Mouse (Mus musculus) c-Kit-positive CD71-negative TER-119-negative erythroid progenitor cells, embryonic 14.5 days (primary cell): ENCODE data around the gene Atp2c1.

Experiments used
- DNase-seq: peaks from one replicate; pipeline ENCODE4 v3.0.0-alpha.2; 2013; ENCODE audit warnings: low read depth

Atp2c1 gene

DNA sequence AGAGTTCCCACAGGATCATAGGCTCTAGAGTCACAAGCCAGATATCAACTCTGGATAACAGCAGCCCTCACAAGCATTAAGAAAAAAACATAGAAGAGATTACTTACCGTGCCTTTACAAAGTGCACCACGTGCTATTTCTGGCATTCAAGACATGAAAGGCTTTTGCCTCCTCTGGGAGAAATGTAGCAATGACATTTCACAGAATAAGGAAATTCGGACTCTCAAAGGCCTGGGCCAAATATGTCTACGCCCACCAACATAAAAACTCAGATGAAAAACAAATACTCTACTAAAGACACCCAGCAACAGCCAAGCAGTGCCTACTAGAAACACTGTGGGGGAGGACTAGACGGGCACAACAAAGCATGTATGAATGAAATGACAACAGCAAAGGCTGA is 38.8 kb downstream of the Atp2c1 start:
- no peak for DNase-seq

DNA sequence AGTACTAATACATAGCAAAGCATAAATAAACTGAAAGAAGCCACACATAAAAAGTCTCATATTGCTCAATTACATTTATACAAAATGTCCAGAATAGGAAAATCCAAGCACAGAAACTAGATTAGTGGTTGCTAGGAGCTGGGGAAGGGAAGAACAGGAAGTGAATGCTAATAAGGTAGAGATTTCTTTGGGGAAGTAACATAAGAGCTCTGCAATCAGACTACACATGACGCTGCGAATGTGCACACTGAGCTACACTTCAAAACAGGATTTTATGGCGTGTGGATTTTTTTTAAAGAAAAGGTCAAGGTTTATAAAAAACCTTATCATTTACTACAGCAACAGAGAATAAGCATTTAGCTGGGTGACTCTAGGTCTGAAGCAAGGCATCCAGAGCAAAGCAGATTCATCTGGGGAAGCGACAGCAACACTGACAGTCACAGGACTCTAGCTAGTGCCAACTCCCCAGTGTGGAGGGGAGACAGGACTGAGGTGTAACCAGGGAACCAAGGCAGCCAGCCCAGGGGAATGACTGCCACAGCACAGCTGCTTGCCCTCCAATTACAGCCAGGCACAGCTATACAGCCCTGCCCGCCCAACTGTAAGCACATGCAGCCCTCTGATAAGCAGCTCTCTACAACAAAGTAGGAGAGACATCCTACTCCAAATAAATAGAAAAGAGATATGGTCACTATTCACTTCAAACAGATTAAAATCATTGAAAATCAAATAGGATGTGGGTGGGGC is 42.6 kb downstream of the Atp2c1 start:
- no peak for DNase-seq

- no peak for DNase-seq
These were observed 43.2 kb downstream of the Atp2c1 start for GRCm38 (mm10) chr9:105483880-105484279.

DNA sequence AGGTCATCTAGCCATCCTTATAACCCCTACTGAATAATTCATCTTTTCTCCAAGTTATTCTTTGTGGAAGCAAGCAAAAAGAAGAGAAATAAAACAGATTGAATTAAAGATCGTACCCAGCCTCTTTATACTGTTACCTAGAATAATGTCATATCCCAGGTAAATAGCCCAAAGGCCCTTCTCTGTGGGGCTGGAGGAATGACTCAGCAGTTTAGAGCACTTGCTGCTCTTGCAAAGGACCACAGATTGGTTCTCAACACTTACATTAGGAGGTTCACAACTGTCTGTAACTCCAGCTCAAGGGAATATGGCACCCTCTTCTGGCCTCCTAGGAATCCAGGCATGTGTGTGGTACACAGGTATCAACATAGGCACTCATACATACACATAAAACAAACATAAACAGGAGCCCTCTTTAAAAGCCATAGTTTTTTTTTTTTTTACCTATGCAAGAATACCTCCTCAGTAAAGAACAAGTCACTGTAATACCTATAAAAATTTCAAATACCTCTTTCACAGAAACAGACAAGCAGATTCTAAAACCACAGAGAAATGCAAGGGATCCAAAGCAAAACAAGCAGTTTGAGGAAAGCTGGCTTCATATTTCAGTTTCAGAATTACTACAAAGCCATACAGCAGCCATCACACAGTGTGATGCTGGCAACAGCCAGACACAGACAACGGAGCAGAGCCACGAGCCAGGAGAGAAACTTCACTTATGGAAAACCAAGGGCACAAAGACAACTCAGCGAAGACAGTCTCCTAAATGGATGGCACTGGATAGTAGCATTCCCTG is 44.2 kb downstream of the Atp2c1 start:
- no peak for DNase-seq

GRCm38 (mm10) chr9:105482070-105482469 is 45.0 kb downstream of the Atp2c1 start:
- DNase-seq: no peak

GRCm38 (mm10) chr9:105476134-105476533 is 51.0 kb downstream of the Atp2c1 start:
- no peak for DNase-seq

DNA sequence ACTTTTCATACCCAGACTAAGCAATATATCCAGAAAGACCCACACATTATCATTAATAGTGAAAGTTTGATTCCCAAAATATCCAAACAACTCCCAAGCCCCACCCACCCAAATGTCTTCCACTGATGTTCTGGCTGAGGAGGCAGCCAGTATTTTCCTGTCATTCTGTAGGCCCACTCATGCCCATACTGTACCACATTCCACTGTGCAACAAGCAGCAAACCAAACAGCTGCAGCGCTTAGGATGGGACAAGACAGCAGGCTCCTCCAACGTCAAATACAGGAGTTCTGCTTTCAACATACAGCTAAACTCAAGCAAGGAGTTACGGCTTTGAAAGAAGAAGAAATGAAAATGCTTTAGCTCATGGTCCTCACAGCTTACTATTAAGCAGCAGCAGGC is 52.2 kb downstream of the Atp2c1 start:
- no peak for DNase-seq

DNA sequence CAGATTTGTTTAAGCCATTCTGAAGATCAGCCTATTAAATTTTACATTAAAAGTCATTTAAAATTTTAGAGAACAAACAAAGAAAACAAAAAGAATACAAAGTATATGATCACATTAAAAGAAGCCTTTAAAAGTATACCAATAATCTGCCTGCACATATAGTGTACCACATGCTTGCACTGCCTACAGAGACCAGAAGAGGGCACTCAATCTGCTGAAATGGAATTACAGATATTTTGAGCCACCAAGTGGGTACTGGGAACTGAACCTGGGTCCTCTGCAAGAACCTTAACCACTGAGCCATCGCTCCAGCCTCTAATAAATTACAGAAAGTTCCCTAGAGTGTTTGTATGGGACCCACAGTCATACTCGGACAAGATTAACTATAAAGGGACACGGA is 59.3 kb downstream of the Atp2c1 start:
- DNase-seq: no peak

- no peak for DNase-seq
These were observed 65.6 kb downstream of the Atp2c1 start for GRCm38 (mm10) chr9:105461496-105461895.

- no peak for DNase-seq
These were observed 68.1 kb downstream of the Atp2c1 start for GRCm38 (mm10) chr9:105459032-105459431.

GRCm38 (mm10) chr9:105408549-105408948 is 118.6 kb downstream of the Atp2c1 start:
- DNase-seq: no peak

DNA sequence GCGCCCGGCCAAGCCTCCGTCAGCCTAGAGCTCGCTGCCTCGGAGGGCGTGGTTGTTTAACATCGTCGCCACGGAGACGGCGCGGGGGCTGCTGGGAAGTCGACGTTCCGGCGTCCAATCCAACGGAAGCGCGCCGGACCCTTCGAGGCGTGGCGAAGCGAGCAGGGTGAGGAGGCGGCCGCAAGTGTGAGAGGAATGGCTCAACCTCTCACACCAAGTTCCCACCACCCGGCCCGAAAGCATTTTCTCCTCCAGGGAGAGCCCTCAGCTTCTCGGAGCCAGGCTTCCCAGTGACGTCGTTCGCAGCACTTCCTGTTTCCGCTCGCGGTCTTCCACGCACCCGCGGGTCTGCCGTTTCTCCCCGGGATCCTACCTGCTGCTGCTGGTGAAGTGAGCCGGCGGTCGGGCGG is 131.9 kb downstream of the Atp2c1 start, which contains the start of the genes Aste1 and Nek11:
Gene Aste1 (plus strand): TSS at position 175 of the 410 bp plus-strand sequence.
Gene Nek11 (minus strand): TSS at position 307 of the 410 bp plus-strand sequence.
- DNase-seq: peak; percentile 90

DNA sequence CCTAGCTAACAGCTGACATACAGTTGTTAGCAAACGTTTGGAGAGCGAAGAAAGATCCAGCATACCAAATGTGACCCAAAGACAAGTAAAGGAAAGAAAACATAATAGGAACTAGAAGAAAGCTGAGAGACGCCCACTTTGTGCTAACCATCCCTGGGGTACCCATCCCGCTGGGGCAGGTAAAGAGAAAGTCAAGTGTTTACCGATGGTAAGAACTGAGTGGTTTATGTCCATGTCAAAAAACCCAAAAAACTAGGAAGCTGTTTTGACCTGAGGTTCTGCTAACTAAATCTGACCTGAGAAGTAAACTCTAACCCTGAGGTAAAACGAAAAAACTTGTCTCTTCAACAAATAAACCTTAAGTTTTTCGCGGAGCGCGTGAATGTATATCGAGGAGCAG is 132.4 kb downstream of the Atp2c1 start:
- no peak for DNase-seq

DNA sequence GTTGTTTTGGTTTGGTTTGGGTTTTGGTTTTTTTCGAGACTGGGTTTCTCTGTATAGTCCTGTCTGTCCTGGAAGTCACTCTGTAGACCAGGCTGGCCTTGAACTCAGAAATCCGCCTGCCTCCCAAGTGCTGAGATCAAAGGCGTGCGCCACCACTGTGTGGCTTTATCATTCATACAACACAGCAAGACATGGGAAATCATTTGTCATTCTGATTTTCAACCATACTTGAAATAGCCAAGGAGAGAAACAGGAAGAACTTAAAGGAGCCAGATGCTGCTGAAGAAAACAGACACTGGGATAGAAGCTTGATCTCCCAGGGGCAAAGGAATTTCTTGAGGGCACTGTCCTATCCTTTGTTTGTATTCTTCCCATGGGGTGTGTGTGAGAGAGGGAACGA is 136.5 kb downstream of the Atp2c1 start:
- no peak for DNase-seq

DNA sequence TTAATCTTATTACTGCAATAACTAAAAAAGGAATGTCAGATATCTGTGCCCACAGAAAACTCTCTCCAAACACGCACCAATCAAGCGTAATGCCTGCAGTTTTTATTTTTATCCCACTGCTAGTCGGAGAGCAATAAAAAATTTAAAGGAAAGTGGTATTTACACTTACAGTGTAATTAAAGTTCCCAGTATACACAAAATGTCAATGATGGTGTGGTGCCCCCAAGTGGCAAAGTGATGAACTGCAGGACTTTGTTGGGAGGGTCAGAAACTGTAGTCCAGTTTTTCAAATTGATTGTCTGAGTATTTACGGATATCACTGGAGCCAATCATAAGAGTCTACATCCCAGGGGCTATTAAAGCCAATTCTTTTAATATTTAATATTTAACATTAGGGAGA is 137.8 kb downstream of the Atp2c1 start:
- peak; percentile 50 for DNase-seq

- DNase-seq: no peak
These were observed 139.7 kb downstream of the Atp2c1 start for GRCm38 (mm10) chr9:105387403-105387802.

- DNase-seq: no peak
These were observed 147.5 kb downstream of the Atp2c1 start for GRCm38 (mm10) chr9:105379533-105380145.

DNA sequence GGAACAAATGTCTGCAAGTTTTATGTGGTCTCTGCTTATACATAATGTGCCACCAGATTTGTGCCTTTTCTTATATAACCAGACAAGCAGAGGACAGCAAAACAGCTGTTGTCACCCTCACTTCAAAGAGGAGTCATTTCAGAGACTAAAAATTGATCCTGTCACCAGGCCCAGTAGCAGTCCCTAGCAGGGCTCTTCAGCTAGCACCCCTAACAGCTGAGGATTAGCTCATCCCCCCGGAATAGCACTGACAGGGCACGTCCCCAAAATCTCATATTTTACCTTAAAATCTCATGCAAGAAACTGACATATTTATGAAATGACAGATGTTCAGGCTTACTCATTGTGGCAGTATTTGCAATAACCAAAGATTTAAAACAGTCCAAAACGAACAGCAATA is 149.5 kb downstream of the Atp2c1 start:
- no peak for DNase-seq

DNA sequence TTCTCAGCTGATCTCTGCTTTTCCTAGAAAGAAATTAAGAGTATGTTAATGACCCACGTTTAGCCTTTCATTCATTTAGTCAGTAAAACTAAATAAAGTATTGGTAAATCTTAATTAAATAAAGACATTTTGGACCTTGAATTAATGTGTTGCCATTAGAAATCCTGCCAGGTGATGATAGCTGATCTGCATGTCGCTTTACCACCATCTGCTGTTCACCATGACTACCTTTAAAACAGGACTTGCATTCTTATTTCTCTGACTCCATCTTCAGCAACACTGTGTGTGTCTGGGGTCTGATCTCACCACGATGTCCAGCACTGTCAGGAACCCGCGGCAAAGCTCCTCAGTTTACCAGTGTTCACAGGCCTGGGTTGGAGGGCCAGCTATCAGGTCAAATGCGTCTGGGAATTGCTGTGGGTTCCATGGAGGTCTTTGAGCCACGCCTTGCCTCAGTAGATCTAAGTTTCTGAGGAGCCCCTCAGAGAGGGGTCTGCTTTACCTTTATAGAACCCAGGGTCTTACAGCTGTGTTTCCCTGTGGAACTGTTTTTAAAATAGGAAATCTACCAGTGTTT is 150.1 kb downstream of the Atp2c1 start:
- no peak for DNase-seq

DNA sequence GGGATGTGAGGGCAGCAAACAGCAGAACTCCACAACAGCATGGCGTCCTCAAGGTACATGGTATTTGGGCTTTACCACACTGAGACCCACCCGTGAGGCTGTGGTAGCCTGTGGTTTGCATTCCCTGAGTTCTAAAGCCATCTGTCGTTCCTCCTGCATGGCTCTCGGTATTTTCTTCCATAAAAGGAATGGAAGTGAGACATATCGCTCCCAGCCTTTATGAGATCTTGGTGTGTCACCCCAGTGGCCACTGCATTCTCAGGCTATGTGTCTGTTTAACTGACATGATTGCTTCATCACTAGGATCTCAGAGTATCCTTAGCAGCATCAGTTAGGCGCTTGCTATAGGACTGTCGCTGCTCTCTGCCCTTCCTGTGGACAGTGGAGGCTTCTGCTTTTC is 150.7 kb downstream of the Atp2c1 start:
- DNase-seq: no peak

DNA sequence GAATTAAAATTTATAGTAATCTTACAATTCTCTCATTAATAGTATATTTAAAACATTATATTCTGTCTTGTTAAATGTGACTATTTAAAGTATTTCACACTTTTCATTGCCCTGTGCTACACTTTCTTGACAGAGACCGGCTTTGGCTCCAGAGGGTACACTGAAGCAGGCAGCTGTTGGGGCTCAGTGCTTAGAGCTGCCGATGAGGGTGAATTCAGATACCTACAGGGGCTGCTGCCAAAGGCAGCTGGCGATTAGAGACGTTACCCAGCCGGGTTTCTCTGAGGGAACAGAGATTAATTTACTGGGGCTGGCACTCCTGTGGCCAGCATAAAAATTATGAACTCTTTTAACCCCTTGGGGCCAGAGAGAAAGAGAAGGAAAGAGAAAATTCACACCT is 152.8 kb downstream of the Atp2c1 start:
- DNase-seq: no peak

- DNase-seq: no peak
These were observed 158.5 kb downstream of the Atp2c1 start for GRCm38 (mm10) chr9:105368605-105369004.

- no peak for DNase-seq
These were observed 160.9 kb downstream of the Atp2c1 start for GRCm38 (mm10) chr9:105366199-105366598.
